Mouse (Mus musculus) C2C12 (cell line): Measurements from ENCODE around the gene Zkscan2.

Experiments
- CEBPB ChIP-seq: IDR thresholded peaks from one replicate; pipeline ENCODE4 v1.6.1; 2011; ENCODE audit warnings: low read depth, mild to moderate bottlenecking, control low read depth, moderate library complexity
- CTCF ChIP-seq: IDR thresholded peaks from one replicate; pipeline ENCODE4 v1.5.1; 2011; ENCODE audit not compliant: control insufficient read depth, insufficient read depth, insufficient read length
- FOSL1 ChIP-seq: IDR thresholded peaks from one replicate; pipeline ENCODE4 v1.8.0; 2011; ENCODE audit warnings: mild to moderate bottlenecking, low read length; ENCODE audit not compliant: poor library complexity, insufficient read depth, severe bottlenecking
- MAX ChIP-seq: IDR thresholded peaks from one replicate; pipeline ENCODE4 v1.6.1; 2011; ENCODE audit warnings: mild to moderate bottlenecking, control low read depth
- MYOD1 ChIP-seq: IDR thresholded peaks from one replicate; pipeline ENCODE4 v1.6.1; 2011; ENCODE audit warnings: low read depth; ENCODE audit not compliant: control insufficient read depth, insufficient read length
- MYOG ChIP-seq: IDR thresholded peaks from one replicate; pipeline ENCODE4 v1.6.1; 2011; ENCODE audit not compliant: control insufficient read depth, insufficient read length; ENCODE audit errors: extremely low read depth
- USF1 ChIP-seq: IDR thresholded peaks from one replicate; pipeline ENCODE4 v1.6.1; 2011; ENCODE audit warnings: low read depth, mild to moderate bottlenecking, control low read depth, moderate library complexity

DNA sequence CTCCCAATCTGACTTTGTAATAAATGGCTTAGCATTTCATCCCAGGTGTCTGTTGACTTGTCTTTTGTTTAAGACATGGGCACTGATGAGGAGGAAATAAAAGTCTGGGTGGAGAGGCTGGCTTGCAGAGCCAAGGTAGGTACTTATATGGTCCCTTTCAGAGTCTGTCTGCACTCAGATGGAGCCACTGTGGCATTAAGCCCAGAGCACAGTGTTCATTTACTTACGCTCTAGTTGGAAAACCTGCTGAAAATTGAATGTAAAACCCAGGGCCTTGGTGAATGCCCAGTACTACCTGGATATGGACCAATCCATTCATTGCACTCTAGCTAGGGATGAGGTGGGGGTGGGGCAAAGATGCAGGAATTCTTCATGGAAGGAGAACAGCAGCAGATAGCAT lies 32.3 kb downstream of the Zkscan2 start:
- no peak for TF ChIP-seq USF1
- TF ChIP-seq CTCF = no peak
- TF ChIP-seq MYOG = no peak
- TF ChIP-seq MAX = no peak
- no peak for TF ChIP-seq CEBPB
- no peak for TF ChIP-seq FOSL1
- TF ChIP-seq MYOD1 = no peak
